Mouse (Mus musculus) adrenal gland, adult 8-10 months (tissue): ENCODE results near the gene Dlg2. TPM values are rescaled to one million over a fixed set of nuclear protein-coding genes. Genes with fewer than 3 reads are reported as not detected.

Experiments
- DNase-seq: peaks from one replicate; pipeline ENCODE4 v3.0.0; 2022
- total RNA-seq, 4 experiments: library from RNA; stranded (reverse); gene quantifications; 2 replicates each; pipeline ENCODE4 v1.2.4; 2022

The Dlg2 gene
- total RNA-seq, 4 experiments from 2014 or later: 134 to 175 (median 151) TPM

- DNase-seq: no peak
These were observed 1708.0 kb downstream of the Dlg2 start for GRCm38 (mm10) chr7:92184371-92185059.

GRCm38 (mm10) chr7:92186341-92186740 is 1709.9 kb downstream of the Dlg2 start:
- DNase-seq: peak; percentile 10

- DNase-seq: no peak
These were observed 1712.7 kb downstream of the Dlg2 start for GRCm38 (mm10) chr7:92189149-92189548.

- DNase-seq: no peak
These were observed 1719.5 kb downstream of the Dlg2 start for GRCm38 (mm10) chr7:92196004-92196403.

- DNase-seq: no peak
These were observed 1721.1 kb downstream of the Dlg2 start for GRCm38 (mm10) chr7:92197621-92198020.

GRCm38 (mm10) chr7:92199131-92199530 is 1722.7 kb downstream of the Dlg2 start:
- DNase-seq: no peak

- no peak for DNase-seq
These were observed 1734.2 kb downstream of the Dlg2 start for GRCm38 (mm10) chr7:92210701-92211100.

GRCm38 (mm10) chr7:92213751-92214150 is 1737.3 kb downstream of the Dlg2 start:
- no peak for DNase-seq

GRCm38 (mm10) chr7:92218171-92218570 is 1741.7 kb downstream of the Dlg2 start:
- DNase-seq: no peak

- no peak for DNase-seq
These were observed 1744.1 kb downstream of the Dlg2 start for GRCm38 (mm10) chr7:92220619-92221018.

GRCm38 (mm10) chr7:92234476-92235202 is 1758.2 kb downstream of the Dlg2 start:
- no peak for DNase-seq

- DNase-seq: no peak
These were observed 1759.1 kb downstream of the Dlg2 start for GRCm38 (mm10) chr7:92235541-92236031.

GRCm38 (mm10) chr7:92240908-92241307 is 1764.4 kb downstream of the Dlg2 start:
- DNase-seq: no peak

GRCm38 (mm10) chr7:92247594-92247993 is 1771.1 kb downstream of the Dlg2 start:
- DNase-seq: no peak

- no peak for DNase-seq
These were observed 1772.1 kb downstream of the Dlg2 start for GRCm38 (mm10) chr7:92248619-92249018.

- DNase-seq: no peak
These were observed 1781.7 kb downstream of the Dlg2 start for GRCm38 (mm10) chr7:92258148-92258547.

GRCm38 (mm10) chr7:92258701-92259100 is 1782.2 kb downstream of the Dlg2 start:
- peak; percentile 66 for DNase-seq

- DNase-seq: no peak
These were observed 1787.9 kb downstream of the Dlg2 start for GRCm38 (mm10) chr7:92264325-92264724.

- no peak for DNase-seq
These were observed 1788.5 kb downstream of the Dlg2 start for GRCm38 (mm10) chr7:92264964-92265363.

- no peak for DNase-seq
These were observed 1798.9 kb downstream of the Dlg2 start for GRCm38 (mm10) chr7:92275353-92275752.

- no peak for DNase-seq
These were observed 1801.2 kb downstream of the Dlg2 start for GRCm38 (mm10) chr7:92277629-92278028.

- no peak for DNase-seq
These were observed 1804.5 kb downstream of the Dlg2 start for GRCm38 (mm10) chr7:92280925-92281324.

GRCm38 (mm10) chr7:92287058-92287457 is 1810.6 kb downstream of the Dlg2 start:
- DNase-seq: no peak

GRCm38 (mm10) chr7:92288814-92289213 is 1812.3 kb downstream of the Dlg2 start:
- DNase-seq: no peak
